Mouse (Mus musculus) E14TG2a.4 (cell line): ENCODE measurements around the gene Hapln4.

Experiments used
- CTCF ChIP-seq: conservative IDR thresholded peaks from 2 replicates; pipeline ENCODE4 v1.5.1; 2014; ENCODE audit warnings: low read length
- POU5F1 ChIP-seq: IDR thresholded peaks from 2 replicates; pipeline ENCODE4 v1.6.1; 2014; ENCODE audit warnings: low read length, borderline replicate concordance

DNA sequence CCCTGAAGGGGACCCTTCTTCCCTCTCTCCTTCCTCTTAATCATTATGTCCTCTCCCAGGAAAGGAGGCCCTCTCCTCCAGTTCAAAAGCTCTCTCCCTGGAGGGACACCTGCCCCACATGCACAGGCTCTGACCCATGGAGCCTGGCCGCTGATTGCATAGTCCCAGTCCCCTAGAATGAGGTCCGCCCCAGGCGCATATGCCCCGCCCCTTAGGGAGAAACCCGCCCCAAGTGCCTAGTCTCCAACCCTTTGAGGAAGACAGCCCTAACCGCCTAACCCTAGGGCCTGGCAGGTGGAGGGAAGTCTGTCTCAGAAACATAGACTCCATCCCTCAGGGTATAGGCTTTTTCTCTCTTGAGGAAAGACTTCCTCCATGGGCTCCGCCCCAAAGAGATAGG is 4.0 kb downstream of the Hapln4 start:
- TF ChIP-seq CTCF (no peak), POU5F1 (no peak)
